Mouse (Mus musculus) myocyte (in vitro differentiated cells): Measurements from ENCODE around the gene Dusp14. TPM values are rescaled to one million over a fixed set of nuclear protein-coding genes. Genes with fewer than 3 reads are reported as not detected.

Experiments
- H3K27me3 ChIP-seq: one replicate; pipeline ENCODE4 v1.6.1; 2011; ENCODE audit not compliant: control insufficient read depth, insufficient read depth, insufficient read length
- H3K36me3 ChIP-seq: one replicate; pipeline ENCODE4 v1.6.1; 2011; ENCODE audit not compliant: control insufficient read depth, insufficient read depth
- H3K4me2 ChIP-seq: one replicate; pipeline ENCODE4 v1.6.1; 2011; ENCODE audit warnings: low read depth, control low read depth
- H3K4me3 ChIP-seq: one replicate; pipeline ENCODE4 v1.5.1; 2011; ENCODE audit warnings: mild to moderate bottlenecking, control low read depth, moderate library complexity
- H3K79me2 ChIP-seq: one replicate; pipeline ENCODE4 v1.6.1; 2011; ENCODE audit not compliant: control insufficient read depth, insufficient read depth
- H3ac ChIP-seq: one replicate; pipeline ENCODE4 v1.6.1; 2011; ENCODE audit not compliant: control insufficient read depth, insufficient read length
- CEBPB ChIP-seq: IDR thresholded peaks from 2 replicates; pipeline ENCODE4 v1.6.1; 2011; ENCODE audit warnings: mild to moderate bottlenecking, moderate library complexity; ENCODE audit not compliant: poor library complexity, insufficient read depth, severe bottlenecking
- E2F4 ChIP-seq: IDR thresholded peaks from one replicate; pipeline ENCODE4 v1.6.1; 2011; ENCODE audit warnings: mild to moderate bottlenecking, control low read depth, moderate library complexity; ENCODE audit not compliant: insufficient read depth
- MAX ChIP-seq: IDR thresholded peaks from one replicate; pipeline ENCODE4 v1.6.1; 2011; ENCODE audit warnings: low read depth, mild to moderate bottlenecking, control low read depth
- MYOD1 ChIP-seq, 3 experiments: IDR thresholded peaks; one replicate each; pipeline ENCODE4 v1.6.1; 2011; ENCODE audit warnings: control low read depth in 2 of 3, low read depth in 2 of 3, mild to moderate bottlenecking in 2 of 3, moderate library complexity in 1 of 3; ENCODE audit not compliant: insufficient read length in 2 of 3, control insufficient read depth in 1 of 3
- MYOG ChIP-seq, 3 experiments: IDR thresholded peaks; one replicate each; pipeline ENCODE4 v1.6.1; 2011; ENCODE audit warnings: control low read depth in 2 of 3, low read depth in 2 of 3, mild to moderate bottlenecking in 2 of 3; ENCODE audit not compliant: insufficient read length in 2 of 3, control insufficient read depth in 1 of 3, insufficient read depth in 1 of 3
- POLR2A ChIP-seq: IDR thresholded peaks from one replicate; pipeline ENCODE4 v1.6.1; 2011; ENCODE audit warnings: low read depth, mild to moderate bottlenecking, control low read depth, moderate library complexity; ENCODE audit not compliant: insufficient read length
- POLR2AphosphoS2 ChIP-seq: IDR thresholded peaks from one replicate; pipeline ENCODE4 v1.6.1; 2011; ENCODE audit warnings: low read depth, control low read depth; ENCODE audit not compliant: insufficient read length
- REST ChIP-seq: IDR thresholded peaks from one replicate; pipeline ENCODE4 v1.6.1; 2011; ENCODE audit warnings: mild to moderate bottlenecking, control low read depth, moderate library complexity; ENCODE audit not compliant: insufficient read depth, insufficient read length
- SRF ChIP-seq: IDR thresholded peaks from one replicate; pipeline ENCODE4 v1.6.1; 2011; ENCODE audit warnings: low read depth; ENCODE audit not compliant: control insufficient read depth, insufficient read length
- TCF12 ChIP-seq: IDR thresholded peaks from one replicate; pipeline ENCODE4 v1.6.1; 2011; ENCODE audit warnings: mild to moderate bottlenecking, control low read depth; ENCODE audit not compliant: poor library complexity, insufficient read depth, severe bottlenecking
- TCF3 ChIP-seq: IDR thresholded peaks from one replicate; pipeline ENCODE4 v1.6.1; 2011; ENCODE audit warnings: low read depth, control low read depth; ENCODE audit not compliant: insufficient read length
- USF1 ChIP-seq: IDR thresholded peaks from one replicate; pipeline ENCODE4 v1.6.1; 2011; ENCODE audit warnings: low read depth, mild to moderate bottlenecking, control low read depth, moderate library complexity
- polyA plus RNA-seq: library from polyadenylated mRNA; unstranded; fragments of >200 nt; fragmentation: generic; extraction: Trizol; gene quantifications from one replicate; pipeline ENCODE4 v1.2.1, GENCODE M21; 2012; ENCODE audit warnings: missing spikeins

Gene Dusp14
- polyA plus RNA-seq, 1 experiment = 61.1 TPM

DNA sequence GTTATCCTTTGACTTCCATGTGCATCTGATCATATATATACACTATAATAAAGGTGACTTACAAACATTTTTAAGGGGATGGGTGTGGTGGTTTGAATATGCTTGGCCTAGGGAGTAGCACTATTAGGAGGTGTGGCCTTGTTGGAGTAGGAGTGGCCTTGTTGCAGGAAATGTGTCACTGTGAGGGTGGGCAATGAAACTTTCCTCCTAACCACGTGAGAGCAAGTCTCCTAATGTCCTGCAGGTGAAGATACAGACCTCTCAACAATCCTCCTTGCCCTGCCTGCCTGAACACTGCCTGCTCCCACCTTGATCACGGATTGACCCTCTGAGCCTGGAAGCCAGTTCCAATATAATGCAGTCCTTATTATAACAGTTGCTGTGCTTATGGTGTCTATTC is 38.1 kb upstream of the Dusp14 start:
- no peaks in the 10 kb centered on the region for H3K27me3 ChIP-seq
- H3K4me3 ChIP-seq = no peak overlapping the region
- no peaks in the 10 kb centered on the region for H3K79me2 ChIP-seq
- peaks cover 55% of the 10 kb centered on the region for H3K36me3 ChIP-seq
- H3K4me2 ChIP-seq = no peak overlapping the region
- H3ac ChIP-seq = no peak overlapping the region
- no peak for TF ChIP-seq TCF3

DNA sequence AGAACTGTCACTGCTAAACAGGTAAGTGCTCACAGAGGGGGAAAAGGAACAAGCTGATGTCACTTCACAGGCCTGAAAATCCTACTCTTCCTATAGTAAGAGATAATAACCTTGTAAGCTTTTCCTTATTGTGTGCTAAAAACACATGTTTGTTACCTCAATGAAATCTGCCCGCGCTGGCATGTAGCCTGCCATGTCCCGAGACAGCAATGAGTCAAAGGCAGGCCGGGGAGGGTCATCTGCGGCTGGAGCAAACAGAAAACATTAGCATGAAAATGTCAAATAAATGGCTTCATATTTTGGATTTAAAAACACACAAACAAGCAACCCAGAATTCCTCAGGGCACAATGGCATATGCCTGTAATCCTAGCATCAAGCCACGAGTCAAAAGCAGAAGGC is 35.0 kb upstream of the Dusp14 start:
- no peak overlapping the region for H3K4me3 ChIP-seq
- H3ac ChIP-seq = no peak overlapping the region
- TF ChIP-seq CEBPB (no peak), TCF3 (no peak), E2F4 (no peak), USF1 (no peak), POLR2A (no peak), MYOD1 (IDR thresholded peaks at IDR 0.05; ENCODE audit: control insufficient read depth in 1 of 3, insufficient read length in 2 of 3, low read depth in 2 of 3) (no peak), SRF (no peak), MAX (no peak), REST (no peak)
- H3K27me3 ChIP-seq = no peaks in the 10 kb centered on the region
- peaks cover 67% of the 10 kb centered on the region for H3K36me3 ChIP-seq
- H3K4me2 ChIP-seq = no peak overlapping the region
- no peaks in the 10 kb centered on the region for H3K79me2 ChIP-seq

DNA sequence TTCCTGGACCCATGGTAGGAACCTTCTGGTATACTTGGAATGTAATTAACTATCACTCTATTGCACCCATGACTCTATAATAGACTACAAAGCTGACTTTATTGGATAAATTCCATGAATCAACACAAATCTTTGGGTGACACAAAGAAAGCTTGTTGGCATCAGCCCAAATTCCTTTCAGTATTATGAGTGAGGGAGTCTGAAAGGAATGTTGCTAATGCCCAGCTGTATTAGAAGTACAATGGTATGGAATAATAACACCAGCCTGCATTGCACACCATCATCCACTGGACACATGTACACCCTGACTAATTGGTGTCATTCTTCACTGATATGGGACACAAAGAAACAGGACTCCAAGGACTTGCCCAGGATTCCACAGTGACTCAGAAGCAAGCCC is 32.1 kb upstream of the Dusp14 start:
- TF ChIP-seq MAX = no peak
- no peak for TF ChIP-seq USF1
- no peak for TF ChIP-seq SRF
- no peak for TF ChIP-seq TCF12
- TF ChIP-seq MYOD1 (IDR thresholded peaks at IDR 0.05; ENCODE audit: control insufficient read depth in 1 of 3, insufficient read length in 2 of 3, low read depth in 2 of 3) = no peak
- no peak for TF ChIP-seq POLR2AphosphoS2
- TF ChIP-seq REST = no peak
- no peak for TF ChIP-seq POLR2A
- no peak for TF ChIP-seq E2F4
- no peak for TF ChIP-seq MYOG (IDR thresholded peaks at IDR 0.05; ENCODE audit: control insufficient read depth in 1 of 3, insufficient read depth in 1 of 3, insufficient read length in 2 of 3, low read depth in 2 of 3)
- no peak for TF ChIP-seq TCF3
- TF ChIP-seq CEBPB = no peak
- H3ac ChIP-seq = no peak overlapping the region
- H3K27me3 ChIP-seq = no peaks in the 10 kb centered on the region
- no peaks in the 10 kb centered on the region for H3K79me2 ChIP-seq
- no peak overlapping the region for H3K4me3 ChIP-seq
- peaks cover 46% of the 10 kb centered on the region for H3K36me3 ChIP-seq
- H3K4me2 ChIP-seq = no peak overlapping the region

DNA sequence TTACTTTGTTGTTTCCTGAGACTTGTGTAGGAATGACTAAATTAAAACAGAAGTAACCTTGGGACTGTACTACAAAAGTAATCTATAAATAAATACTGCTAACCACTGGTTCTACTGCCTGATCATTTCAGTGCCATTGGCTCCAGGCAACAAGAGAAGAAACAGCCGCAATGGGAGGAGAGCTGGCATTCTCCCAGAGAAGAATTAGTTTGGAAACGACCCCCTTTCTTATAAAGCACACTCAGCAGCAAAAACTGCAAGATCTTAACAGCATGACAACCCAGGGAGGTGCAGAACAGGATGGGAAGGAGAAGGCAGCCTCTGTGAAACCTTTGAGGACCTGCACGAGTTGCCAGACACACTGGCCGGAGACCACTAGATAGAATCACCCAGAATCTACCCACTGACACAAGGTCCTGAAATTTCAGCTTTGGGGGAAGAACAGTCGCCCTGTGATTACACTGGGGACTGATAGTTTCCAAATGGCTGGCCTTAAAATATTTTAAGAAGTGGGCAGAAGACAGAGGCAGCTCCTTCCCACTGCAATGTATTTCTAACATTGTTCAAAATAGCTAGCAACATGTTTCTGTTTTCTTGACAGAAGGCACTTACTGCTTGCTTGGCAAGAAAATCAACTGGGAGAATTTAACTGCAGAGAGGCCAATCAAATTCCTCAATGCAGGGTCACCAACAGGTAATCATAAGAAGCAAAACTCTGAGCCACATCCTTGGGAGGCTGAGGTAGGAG is 28.4 kb upstream of the Dusp14 start:
- no peak overlapping the region for H3K4me3 ChIP-seq
- H3ac ChIP-seq = no peak overlapping the region
- no peak overlapping the region for H3K4me2 ChIP-seq
- H3K79me2 ChIP-seq = no peaks in the 10 kb centered on the region
- H3K36me3 ChIP-seq = peaks cover 40% of the 10 kb centered on the region
- no peak for TF ChIP-seq POLR2A
- no peak for TF ChIP-seq CEBPB
- TF ChIP-seq POLR2AphosphoS2 = no peak
- TF ChIP-seq SRF = no peak
- TF ChIP-seq USF1 = no peak
- no peak for TF ChIP-seq E2F4
- TF ChIP-seq REST = no peak
- TF ChIP-seq TCF12 = no peak
- TF ChIP-seq MYOG (IDR thresholded peaks at IDR 0.05; ENCODE audit: control insufficient read depth in 1 of 3, insufficient read depth in 1 of 3, insufficient read length in 2 of 3, low read depth in 2 of 3) = no peak
- TF ChIP-seq MYOD1 (IDR thresholded peaks at IDR 0.05; ENCODE audit: control insufficient read depth in 1 of 3, insufficient read length in 2 of 3, low read depth in 2 of 3) = no peak
- TF ChIP-seq MAX = no peak
- TF ChIP-seq TCF3 = no peak
- H3K27me3 ChIP-seq = no peaks in the 10 kb centered on the region

DNA sequence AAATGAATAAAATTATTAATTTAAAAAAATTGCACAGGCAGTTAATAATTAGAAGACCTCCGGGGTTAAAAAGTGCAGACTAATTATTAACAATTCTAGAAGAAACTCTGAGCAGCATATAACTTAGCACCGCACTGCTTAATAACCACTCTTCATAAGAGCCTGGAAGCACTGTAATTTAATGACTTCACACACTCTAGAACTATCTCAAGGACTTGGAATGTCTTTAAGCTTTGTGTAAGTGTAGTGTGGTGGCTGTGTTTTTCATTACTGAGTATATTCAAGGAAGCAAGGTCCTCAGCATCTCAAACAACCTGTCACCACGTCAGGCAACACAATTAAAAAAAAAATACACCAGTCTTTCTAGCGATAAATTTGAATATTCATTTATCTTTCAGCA is 26.0 kb upstream of the Dusp14 start:
- H3K36me3 ChIP-seq = peaks cover 38% of the 10 kb centered on the region
- H3K27me3 ChIP-seq = no peaks in the 10 kb centered on the region
- H3K79me2 ChIP-seq = no peaks in the 10 kb centered on the region
- TF ChIP-seq POLR2AphosphoS2 = no peak
- no peak for TF ChIP-seq USF1
- TF ChIP-seq REST = no peak
- no peak for TF ChIP-seq MYOD1 (IDR thresholded peaks at IDR 0.05; ENCODE audit: control insufficient read depth in 1 of 3, insufficient read length in 2 of 3, low read depth in 2 of 3)
- TF ChIP-seq POLR2A = no peak
- no peak for TF ChIP-seq E2F4
- no peak for TF ChIP-seq TCF3
- TF ChIP-seq MYOG (IDR thresholded peaks at IDR 0.05; ENCODE audit: control insufficient read depth in 1 of 3, insufficient read depth in 1 of 3, insufficient read length in 2 of 3, low read depth in 2 of 3) = no peak
- TF ChIP-seq CEBPB = no peak
- no peak for TF ChIP-seq SRF
- TF ChIP-seq TCF12 = no peak
- TF ChIP-seq MAX = no peak
- no peak overlapping the region for H3K4me2 ChIP-seq
- H3ac ChIP-seq = no peak overlapping the region
- no peak overlapping the region for H3K4me3 ChIP-seq
